ENCODE assay signal across 16 mouse cellular contexts in genomic region chr9:50414796-50415340, GRCm38 (mm10).
DNase-seq lines count a peak whose midpoint lies in the region; ATAC-seq and TF ChIP-seq lines count a peak whose summit lies in the region.
"Had no signal": no experiment of that assay in that cellular context is flagged by ENCODE, and none has a peak within 500 bp of the region (broad histone marks: within the 10 kb centered on the region; RNA-seq: fewer than 3 reads in every experiment).

No protein-coding gene starts in this region.

- peak; percentile 61 for DNase-seq in hindbrain, postnatal 0 days (ENCODE audit: low spot score)
- DNase-seq in hindbrain, embryonic 11.5 days (ENCODE audit: low spot score): no peak
- peak; percentile 15 for DNase-seq in ovary, adult 18-20 months (ENCODE audit: low spot score)
- no peak for DNase-seq in ovary, postnatal 10 days (ENCODE audit: low spot score)
- DNase-seq in adrenal gland, postnatal 25 days: peak; percentile 80
- DNase-seq in kidney, postnatal 25 days: peak; percentile 84 to 88
- DNase-seq: cerebellum, adult 2 months; gastrocnemius, postnatal 10 days; liver, embryonic 13.5 days; lung, postnatal 4 days; spleen, adult 18-20 months had no signal

- H3K4me1 ChIP-seq in hindbrain, postnatal 0 days (ENCODE audit: insufficient read depth, low read length): peaks cover 4% of the 10 kb centered on the region; the same call in 1 of the 2 replicates
- H3K4me1 ChIP-seq in hindbrain, embryonic 11.5 days (replicated peaks; ENCODE audit: control insufficient read depth, insufficient read depth, low read length): no peaks in the 10 kb centered on the region
- H3K4me1 ChIP-seq: forebrain, embryonic 12.5 days; hindbrain, embryonic 12.5 days; liver, embryonic 13.5 days had no signal

- no peak overlapping the region for H3K27ac ChIP-seq in hindbrain, postnatal 0 days
- no peak overlapping the region for H3K27ac ChIP-seq in hindbrain, embryonic 11.5 days (ENCODE audit: low read depth, low read length)
- H3K27ac ChIP-seq: forebrain, embryonic 12.5 days; heart, embryonic 13.5 days; hindbrain, embryonic 12.5 days; liver, embryonic 13.5 days had no signal

- no peaks in the 10 kb centered on the region for H3K9me3 ChIP-seq in hindbrain, postnatal 0 days (ENCODE audit: low read length)
- no peaks in the 10 kb centered on the region for H3K9me3 ChIP-seq in hindbrain, embryonic 11.5 days (ENCODE audit: control insufficient read depth, low read length)
- H3K9me3 ChIP-seq: forebrain, embryonic 12.5 days; heart, embryonic 13.5 days; hindbrain, embryonic 12.5 days; liver, embryonic 13.5 days had no signal

- H3K9ac ChIP-seq in hindbrain, postnatal 0 days (replicated peaks; ENCODE audit: low read length): no peak overlapping the region
- H3K9ac ChIP-seq in hindbrain, embryonic 11.5 days (ENCODE audit: low read depth, low read length): no peak overlapping the region
- H3K9ac ChIP-seq: forebrain, embryonic 12.5 days; heart, embryonic 13.5 days; hindbrain, embryonic 12.5 days; liver, embryonic 13.5 days had no signal

- no peak for TF ChIP-seq CTCF in hindbrain, postnatal 0 days (IDR thresholded peaks at IDR 0.05; ENCODE audit: low read depth)

- ATAC-seq in hindbrain, postnatal 0 days: no peak
- ATAC-seq in hindbrain, embryonic 11.5 days (ENCODE audit: low FRiP score): no peak
- ATAC-seq in frontal cortex, adult (ENCODE audit: low TSS enrichment): no peak
- no peak for ATAC-seq in megakaryocyte, adult 5-6 weeks (ENCODE audit: poor library complexity, severe bottlenecking)

- no peaks in the 10 kb centered on the region for H3K36me3 ChIP-seq in hindbrain, postnatal 0 days (ENCODE audit: insufficient read depth, low read length)
- H3K36me3 ChIP-seq in hindbrain, embryonic 11.5 days (ENCODE audit: control insufficient read depth, insufficient read depth, low read length): no peaks in the 10 kb centered on the region
- H3K36me3 ChIP-seq: forebrain, embryonic 12.5 days; heart, embryonic 13.5 days; hindbrain, embryonic 12.5 days; liver, embryonic 13.5 days had no signal

- no peak overlapping the region for H3K4me2 ChIP-seq in hindbrain, postnatal 0 days (ENCODE audit: low read depth, low read length)
- H3K4me2 ChIP-seq in hindbrain, embryonic 11.5 days (replicated peaks; ENCODE audit: low read depth, low read length): no peak overlapping the region
- H3K4me2 ChIP-seq: forebrain, embryonic 12.5 days; heart, embryonic 13.5 days; hindbrain, embryonic 12.5 days; liver, embryonic 13.5 days had no signal

- no peak overlapping the region for H3K4me3 ChIP-seq in hindbrain, postnatal 0 days (ENCODE audit: low read length)
- H3K4me3 ChIP-seq in hindbrain, embryonic 11.5 days (ENCODE audit: low read depth, low read length): no peak overlapping the region
- H3K4me3 ChIP-seq: forebrain, embryonic 12.5 days; heart, embryonic 13.5 days; hindbrain, embryonic 12.5 days; liver, embryonic 13.5 days had no signal

- WGBS in hindbrain, postnatal 0 days: 34% methylated on average over 6 of the region's 6 CpGs
- 81% methylated on average over 6 of the region's 6 CpGs for WGBS in hindbrain, embryonic 11.5 days

- H3K27me3 ChIP-seq in hindbrain, postnatal 0 days (ENCODE audit: insufficient read depth, low read length): no peaks in the 10 kb centered on the region
- H3K27me3 ChIP-seq in hindbrain, embryonic 11.5 days (ENCODE audit: control insufficient read depth, insufficient read depth, low read length): no peaks in the 10 kb centered on the region
- H3K27me3 ChIP-seq: forebrain, embryonic 12.5 days; hindbrain, embryonic 12.5 days; liver, embryonic 13.5 days had no signal

Comparison
In these comparisons a context has a peak if more than half of its experiments do, and no peak if none do; other contexts are left out.
1. DNase-seq: peak in hindbrain, postnatal 0 days (single experiment), ovary, adult 18-20 months (single experiment), adrenal gland, postnatal 25 days (single experiment) and kidney, postnatal 25 days (2 of 2); none in hindbrain, embryonic 11.5 days (single experiment) and ovary, postnatal 10 days (single experiment).